Mouse (Mus musculus) heart, postnatal 0 days (tissue): ENCODE results near the gene Tmem259.

Experiments
- CTCF ChIP-seq: IDR thresholded peaks from 2 replicates; pipeline ENCODE4 v1.5.1; 2016; ENCODE audit warnings: antibody characterized with exemption, control low read depth, low read depth
- EP300 ChIP-seq: IDR thresholded peaks from 2 replicates; pipeline ENCODE4 v1.6.1; 2016; ENCODE audit warnings: antibody characterized with exemption, low read depth

- TF ChIP-seq EP300 (no peak), CTCF (no peak)
Observed at GRCm38 (mm10) chr10:79965325-79965724, 18.8 kb downstream of the Tmem259 start.
